Mouse (Mus musculus) forebrain, embryonic 13.5 days (tissue): ENCODE measurements at regions not wholly inside any gene's neighbourhood (a gene's known extent, or its start where the extent isn't known, plus 50 kb on each side); places are given as distances from the start of the nearest gene placed in this dataset.

ENCODE experiments used
- ATAC-seq: fragments of 200-750 bp; cut with Nextera tagmentation; 2 replicates; pipeline ENCODE4 v1.8.0; 2017
- H3K27ac ChIP-seq: fragments of 300-500 bp; sonication (generic); 2 replicates; pipeline ENCODE4 v1.5.1; 2015; ENCODE audit warnings: inconsistent platforms, mild to moderate bottlenecking, moderate library complexity
- H3K27me3 ChIP-seq: fragments of 300-500 bp; sonication (generic); 2 replicates; pipeline ENCODE4 v1.6.1; 2015; ENCODE audit warnings: mild to moderate bottlenecking, inconsistent platforms
- H3K36me3 ChIP-seq: fragments of 300-500 bp; sonication (generic); 2 replicates; pipeline ENCODE4 v1.6.1; 2015; ENCODE audit warnings: mild to moderate bottlenecking, inconsistent platforms; ENCODE audit not compliant: poor library complexity, severe bottlenecking
- H3K4me1 ChIP-seq: fragments of 300-500 bp; sonication (generic); 2 replicates; pipeline ENCODE4 v1.6.1; 2015; ENCODE audit warnings: inconsistent platforms
- H3K4me2 ChIP-seq: fragments of 300-500 bp; sonication (generic); 2 replicates; pipeline ENCODE4 v1.6.1; 2015; ENCODE audit warnings: inconsistent platforms, mild to moderate bottlenecking, moderate library complexity
- H3K4me3 ChIP-seq: fragments of 300-500 bp; sonication (generic); 2 replicates; pipeline ENCODE4 v1.5.1; 2015; ENCODE audit warnings: mild to moderate bottlenecking, inconsistent platforms
- H3K9ac ChIP-seq: fragments of 300-500 bp; sonication (generic); 2 replicates; pipeline ENCODE4 v1.6.1; 2015; ENCODE audit warnings: mild to moderate bottlenecking, inconsistent platforms
- H3K9me3 ChIP-seq: fragments of 300-500 bp; sonication (generic); replicated peaks from 2 replicates; pipeline ENCODE4 v1.6.1; 2016; ENCODE audit warnings: inconsistent platforms
- WGBS: fragments of 180-500 bp; shearing (Covaris S2); methylation state at CpG from one replicate; pipeline ENCODE4 v1.1.7; 2015; 5-methylcytosine and 5-hydroxymethylcytosine counted together

DNA sequence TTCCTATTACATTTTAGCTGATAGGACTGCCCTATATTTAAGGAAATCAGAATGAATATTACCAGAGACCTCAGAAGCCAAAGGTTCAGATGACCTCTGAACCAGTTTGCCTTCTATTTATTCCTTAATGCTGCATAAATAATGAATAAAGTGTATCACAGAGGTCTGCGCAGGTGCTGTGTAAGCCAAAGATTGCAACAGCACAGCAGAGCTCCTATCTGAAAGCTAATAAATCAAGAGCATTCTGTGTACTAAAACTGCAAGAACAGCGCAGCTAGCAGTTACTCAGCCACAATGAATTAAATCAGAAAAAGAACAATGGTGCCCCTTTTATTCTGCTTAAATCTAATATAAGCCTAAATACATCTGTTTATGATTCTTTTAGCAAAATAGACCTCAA is 1208.5 kb downstream of the Rapgef2 start:
- Histone ChIP-seq H3K9me3 (no peaks in the 10 kb centered on the region), H3K36me3 (no peaks in the 10 kb centered on the region), H3K9ac (no peak overlapping the region), H3K4me3 (no peak overlapping the region), H3K27me3 (no peaks in the 10 kb centered on the region), H3K4me1 (no peaks in the 10 kb centered on the region), H3K27ac (no peak overlapping the region), H3K4me2 (no peak overlapping the region)
- 85% methylated on average over 2 of the region's 2 CpGs for WGBS
- no peak for ATAC-seq

- H3K36me3 ChIP-seq, result no peaks in the 10 kb centered on the region
Observed at GRCm38 (mm10) chr3:78077275-78077674, 1209.0 kb downstream of the Rapgef2 start.

DNA sequence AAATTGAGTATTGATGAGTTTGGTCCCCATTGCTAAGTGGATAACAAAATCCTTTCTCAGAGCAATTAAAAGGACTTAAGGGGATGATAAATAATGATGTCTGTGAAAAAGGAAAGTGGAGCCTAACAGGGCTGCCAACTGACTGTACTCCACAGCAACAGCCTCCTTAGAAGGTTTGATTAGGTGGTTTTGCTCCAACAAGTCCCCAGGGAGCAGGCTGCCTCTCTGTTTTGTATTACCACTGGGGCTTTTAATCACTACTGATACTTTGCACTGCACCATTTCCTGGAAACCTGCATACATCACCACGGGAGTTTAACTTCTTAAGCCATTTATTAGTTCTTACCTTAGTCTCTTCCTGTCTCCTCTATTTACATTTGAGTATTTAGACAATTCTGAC is 1213.3 kb downstream of the Rapgef2 start:
- H3K36me3 ChIP-seq, result no peaks in the 10 kb centered on the region
- no peak overlapping the region for H3K4me3 ChIP-seq
- H3K27me3 ChIP-seq, result no peaks in the 10 kb centered on the region
- WGBS, result 50% methylated on average over 1 of the region's 1 CpGs
- no peak overlapping the region for H3K9ac ChIP-seq
- no peaks in the 10 kb centered on the region for H3K4me1 ChIP-seq
- ATAC-seq, result no peak
- H3K4me2 ChIP-seq, result no peak overlapping the region
- no peaks in the 10 kb centered on the region for H3K9me3 ChIP-seq
- H3K27ac ChIP-seq, result no peak overlapping the region

More at GRCm38 (mm10) chr3:78077275-78077674, 1209.0 kb downstream of the Rapgef2 start:
- no peak overlapping the region for H3K4me2 ChIP-seq
- H3K9me3 ChIP-seq, result no peaks in the 10 kb centered on the region
- no peak overlapping the region for H3K4me3 ChIP-seq
- no peaks in the 10 kb centered on the region for H3K4me1 ChIP-seq
- WGBS, result 63% methylated on average over 1 of the region's 1 CpGs
- H3K27ac ChIP-seq, result no peak overlapping the region
- ATAC-seq, result no peak
- no peak overlapping the region for H3K9ac ChIP-seq
- H3K27me3 ChIP-seq, result no peaks in the 10 kb centered on the region

GRCm38 (mm10) chr3:78067113-78067639 is 1219.1 kb downstream of the Rapgef2 start:
- Histone ChIP-seq H3K36me3 (no peaks in the 10 kb centered on the region), H3K27me3 (no peaks in the 10 kb centered on the region), H3K9ac (no peak overlapping the region), H3K4me3 (no peak overlapping the region), H3K4me1 (no peaks in the 10 kb centered on the region), H3K4me2 (no peak overlapping the region), H3K27ac (no peak overlapping the region), H3K9me3 (no peaks in the 10 kb centered on the region)
- ATAC-seq, result no peak; the same call in 1 of the 2 replicates
- 69% methylated on average over 3 of the region's 3 CpGs for WGBS

GRCm38 (mm10) chr3:78066336-78066735 is 1220.0 kb downstream of the Rapgef2 start:
- WGBS, result 87% methylated on average over 4 of the region's 4 CpGs
- H3K4me2 ChIP-seq, result no peak overlapping the region
- no peaks in the 10 kb centered on the region for H3K27me3 ChIP-seq
- H3K4me3 ChIP-seq, result no peak overlapping the region
- H3K9ac ChIP-seq, result no peak overlapping the region
- H3K9me3 ChIP-seq, result no peaks in the 10 kb centered on the region
- no peak overlapping the region for H3K27ac ChIP-seq
- H3K36me3 ChIP-seq, result no peaks in the 10 kb centered on the region
- H3K4me1 ChIP-seq, result no peaks in the 10 kb centered on the region
- no peak for ATAC-seq

GRCm38 (mm10) chr3:78062549-78062948 is 1223.8 kb downstream of the Rapgef2 start:
- WGBS, result 71% methylated on average over 3 of the region's 3 CpGs
- Histone ChIP-seq H3K4me2 (no peak overlapping the region), H3K4me1 (no peaks in the 10 kb centered on the region), H3K9ac (no peak overlapping the region), H3K27ac (no peak overlapping the region), H3K36me3 (no peaks in the 10 kb centered on the region), H3K4me3 (no peak overlapping the region), H3K9me3 (no peaks in the 10 kb centered on the region), H3K27me3 (no peaks in the 10 kb centered on the region)
- ATAC-seq, result no peak

GRCm38 (mm10) chr3:78059826-78060591 is 1226.3 kb downstream of the Rapgef2 start:
- Histone ChIP-seq H3K9me3 (no peaks in the 10 kb centered on the region), H3K9ac (no peak overlapping the region), H3K27ac (no peak overlapping the region), H3K4me3 (no peak overlapping the region), H3K27me3 (no peaks in the 10 kb centered on the region), H3K4me2 (no peak overlapping the region), H3K36me3 (no peaks in the 10 kb centered on the region), H3K4me1 (no peaks in the 10 kb centered on the region)
- peak; percentile 80 for ATAC-seq
- 75% methylated on average over 6 of the region's 6 CpGs for WGBS
